Mouse (Mus musculus) E14TG2a.4 (cell line): Measurements from ENCODE around the gene Lrrfip2.

Source experiments
- H3K27me3 ChIP-seq: 2 replicates; pipeline ENCODE4 v1.6.1; 2014; ENCODE audit warnings: low read length, control low read depth; ENCODE audit not compliant: insufficient read depth
- H3K36me3 ChIP-seq: 2 replicates; pipeline ENCODE4 v1.6.1; 2014; ENCODE audit warnings: low read length, control low read depth; ENCODE audit not compliant: insufficient read depth
- H3K4me1 ChIP-seq: replicated peaks from 2 replicates; pipeline ENCODE4 v1.6.1; 2014; ENCODE audit warnings: low read depth, low read length, control low read depth
- H3K4me3 ChIP-seq: replicated peaks from 2 replicates; pipeline ENCODE4 v1.5.1; 2014; ENCODE audit warnings: mild to moderate bottlenecking, low read length
- H3K9me3 ChIP-seq: 2 replicates; pipeline ENCODE4 v1.6.1; 2014; ENCODE audit warnings: low read length, control low read depth
- CTCF ChIP-seq: conservative IDR thresholded peaks from 2 replicates; pipeline ENCODE4 v1.5.1; 2014; ENCODE audit warnings: low read length
- NANOG ChIP-seq: IDR thresholded peaks from 2 replicates; pipeline ENCODE4 v1.6.1; 2014; ENCODE audit warnings: borderline replicate concordance, low read length, mixed read lengths
- POU5F1 ChIP-seq: IDR thresholded peaks from 2 replicates; pipeline ENCODE4 v1.6.1; 2014; ENCODE audit warnings: low read length, borderline replicate concordance

The Lrrfip2 gene

GRCm38 (mm10) chr9:111124440-111124839, 7.0 kb downstream of the Lrrfip2 start:
- TF ChIP-seq POU5F1 (no peak), CTCF (no peak), NANOG (no peak)
- Histone ChIP-seq H3K4me1 (peaks cover 4% of the 10 kb centered on the region), H3K36me3 (peaks cover 14% of the 10 kb centered on the region), H3K4me3 (no peak overlapping the region), H3K9me3 (no peaks in the 10 kb centered on the region), H3K27me3 (no peaks in the 10 kb centered on the region)

GRCm38 (mm10) chr9:111126735-111127134, 9.3 kb downstream of the Lrrfip2 start:
- H3K36me3 ChIP-seq: 0 out of 2 replicates have a peak, but pooled peaks cover 2% of the 10 kb centered on the region
- no peak overlapping the region for H3K4me3 ChIP-seq
- H3K4me1 ChIP-seq: 0 out of 2 replicates have a peak, but pooled peaks cover 3% of the 10 kb centered on the region
- TF ChIP-seq CTCF (no peak), POU5F1 (no peak), NANOG (no peak)
- no peaks in the 10 kb centered on the region for H3K9me3 ChIP-seq
- H3K27me3 ChIP-seq: no peaks in the 10 kb centered on the region

- Histone ChIP-seq H3K4me3 (no peak overlapping the region), H3K4me1 (0 out of 2 replicates have a peak, but pooled peaks cover 3% of the 10 kb centered on the region), H3K9me3 (no peaks in the 10 kb centered on the region), H3K36me3 (no peaks in the 10 kb centered on the region), H3K27me3 (no peaks in the 10 kb centered on the region)
- no peak for TF ChIP-seq NANOG
- TF ChIP-seq POU5F1: no peak
- TF ChIP-seq CTCF: no peak
Measured at GRCm38 (mm10) chr9:111127749-111128148, 10.4 kb downstream of the Lrrfip2 start.

- H3K9me3 ChIP-seq: no peaks in the 10 kb centered on the region
- no peak overlapping the region for H3K4me3 ChIP-seq
- no peak for TF ChIP-seq CTCF
- TF ChIP-seq NANOG: no peak
- TF ChIP-seq POU5F1: no peak
- no peaks in the 10 kb centered on the region for H3K27me3 ChIP-seq
- H3K36me3 ChIP-seq: no peaks in the 10 kb centered on the region
- 0 out of 2 replicates have a peak, but pooled peaks cover 3% of the 10 kb centered on the region for H3K4me1 ChIP-seq
Measured at GRCm38 (mm10) chr9:111130126-111130525, 12.7 kb downstream of the Lrrfip2 start.

- TF ChIP-seq POU5F1 (no peak), CTCF (no peak), NANOG (no peak)
- Histone ChIP-seq H3K4me1 (no peaks in the 10 kb centered on the region), H3K27me3 (no peaks in the 10 kb centered on the region), H3K9me3 (no peaks in the 10 kb centered on the region), H3K4me3 (no peak overlapping the region), H3K36me3 (0 out of 2 replicates have a peak, but pooled peaks cover 7% of the 10 kb centered on the region)
Measured at GRCm38 (mm10) chr9:111138161-111138560, 20.8 kb downstream of the Lrrfip2 start.

- TF ChIP-seq CTCF (no peak), NANOG (no peak), POU5F1 (no peak)
- no peaks in the 10 kb centered on the region for H3K9me3 ChIP-seq
- no peak overlapping the region for H3K4me3 ChIP-seq
- 0 out of 2 replicates have a peak, but pooled peaks cover 7% of the 10 kb centered on the region for H3K36me3 ChIP-seq
- H3K27me3 ChIP-seq: no peaks in the 10 kb centered on the region
- peaks cover 4% of the 10 kb centered on the region; the same call in 1 of the 2 replicates for H3K4me1 ChIP-seq
Measured at GRCm38 (mm10) chr9:111142721-111143120, 25.3 kb downstream of the Lrrfip2 start.

GRCm38 (mm10) chr9:111143387-111143786, 26.0 kb downstream of the Lrrfip2 start:
- Histone ChIP-seq H3K4me3 (no peak overlapping the region), H3K4me1 (peaks cover 4% of the 10 kb centered on the region; the same call in 1 of the 2 replicates), H3K36me3 (0 out of 2 replicates have a peak, but pooled peaks cover 7% of the 10 kb centered on the region), H3K9me3 (no peaks in the 10 kb centered on the region), H3K27me3 (no peaks in the 10 kb centered on the region)
- TF ChIP-seq POU5F1: no peak

GRCm38 (mm10) chr9:111144711-111145110, 27.3 kb downstream of the Lrrfip2 start:
- Histone ChIP-seq H3K4me3 (no peak overlapping the region), H3K4me1 (peaks cover 7% of the 10 kb centered on the region), H3K27me3 (no peaks in the 10 kb centered on the region), H3K36me3 (0 out of 2 replicates have a peak, but pooled peaks cover 7% of the 10 kb centered on the region), H3K9me3 (no peaks in the 10 kb centered on the region)
- TF ChIP-seq NANOG: no peak
- TF ChIP-seq POU5F1: no peak
- no peak for TF ChIP-seq CTCF

- H3K27me3 ChIP-seq: no peaks in the 10 kb centered on the region
- H3K4me1 ChIP-seq: peaks cover 7% of the 10 kb centered on the region
- no peak overlapping the region for H3K4me3 ChIP-seq
- H3K36me3 ChIP-seq: 0 out of 2 replicates have a peak, but pooled peaks cover 7% of the 10 kb centered on the region
- TF ChIP-seq NANOG (no peak), CTCF (no peak), POU5F1 (no peak)
- no peaks in the 10 kb centered on the region for H3K9me3 ChIP-seq
Measured at GRCm38 (mm10) chr9:111145497-111146190, 28.3 kb downstream of the Lrrfip2 start.
